Mouse (Mus musculus) embryonic stem cell, embryonic (primary cell): ENCODE measurements around the gene Trappc6a.

Source experiments
- CTCF ChIA-PET, 4 experiments: fragments of 300-600 bp in 2 of 4; fragments of 350-600 bp in 2 of 4; sonication (Branson Sonifier 250); formaldehyde crosslinking; loops; one replicate each; lab custom pipeline; 2022; ENCODE audit warnings: inconsistent platforms in 2 of 4; lab: Charles Lee
- POLR2A ChIA-PET, 4 experiments: fragments of 300-600 bp in 2 of 4; fragments of 350-600 bp in 2 of 4; sonication (Branson Sonifier 250); formaldehyde crosslinking; loops; one replicate each; lab custom pipeline; 2022; ENCODE audit warnings: antibody characterized with exemption in 4 of 4, inconsistent platforms in 1 of 4; lab: Charles Lee

The Trappc6a gene

GRCm38 (mm10) chr7:19531077-19531476, 22.9 kb downstream of the Trappc6a start:
- ChIA-PET POLR2A (interaction anchor here in 3 of 4 experiments (0.6 to 6.0 kb wide), 34 partner anchors 8 to 185 kb away, joined by 3 to 43 read pairs (median 4); partner anchors contain the start of genes Nkpd1 (in 2 of the 3), Ppp1r37 (in 2 of the 3), Apoc1 (in 1 of the 3) and Apoe (in 1 of the 3)), CTCF (interaction anchor here (0.6 to 2.6 kb wide), 31 partner anchors 8 to 477 kb away, joined by 3 to 14 read pairs (median 4); partner anchors contain the start of genes Nkpd1 (in 3 of the 4) and Rsph6a (in 1 of the 4))

GRCm38 (mm10) chr7:19532240-19532639, 24.0 kb downstream of the Trappc6a start:
- ChIA-PET CTCF (interaction anchor here in 2 of 4 experiments (1.0 to 2.3 kb wide), 5 partner anchors 12 to 127 kb away, joined by 3 to 5 read pairs (median 4); partner anchors contain the start of genes Ckm (in 1 of the 2) and Nkpd1 (in 1 of the 2)), POLR2A (interaction anchor here in 3 of 4 experiments (0.6 to 6.0 kb wide), 12 partner anchors 14 to 107 kb away, joined by 3 to 43 read pairs (median 4); partner anchors contain the start of gene Nkpd1 (in 2 of the 3))

- ChIA-PET CTCF (interaction anchor here in 1 of 4 experiments (1.0 to 1.4 kb wide), 2 partner anchors 10 to 55 kb away, joined by 3 read pairs; no protein-coding TSS in a partner anchor), POLR2A (interaction anchor here in 1 of 4 experiments (0.9 kb wide), 1 partner anchor 68 kb away, joined by 3 read pairs; no protein-coding TSS in a partner anchor)
Measured at GRCm38 (mm10) chr7:19534676-19535075, 26.5 kb downstream of the Trappc6a start.

- CTCF ChIA-PET, result interaction anchor here in 3 of 4 experiments (0.7 to 3.0 kb wide), 3 partner anchors 10 to 48 kb away, joined by 3 to 12 read pairs (median 4); no protein-coding TSS in a partner anchor
- POLR2A ChIA-PET, result interaction anchor here in 1 of 4 experiments (0.7 to 1.6 kb wide), 2 partner anchors 19 to 81 kb away, joined by 3 to 4 read pairs; no protein-coding TSS in a partner anchor
Measured at GRCm38 (mm10) chr7:19540771-19541566, 32.8 kb downstream of the Trappc6a start.

- ChIA-PET CTCF (interaction anchor here in 3 of 4 experiments (0.7 to 3.0 kb wide), 3 partner anchors 11 to 47 kb away, joined by 3 to 12 read pairs (median 4); no protein-coding TSS in a partner anchor), POLR2A (interaction anchor here in 2 of 4 experiments (0.6 to 1.6 kb wide), 3 partner anchors 18 to 80 kb away, joined by 3 to 4 read pairs (median 3); no protein-coding TSS in a partner anchor)
Measured at GRCm38 (mm10) chr7:19541681-19542154, 33.5 kb downstream of the Trappc6a start.

GRCm38 (mm10) chr7:19542155-19542691, 34.0 kb downstream of the Trappc6a start:
- POLR2A ChIA-PET, result interaction anchor here in 2 of 4 experiments (0.6 to 1.6 kb wide), 4 partner anchors 11 to 62 kb away, joined by 3 to 4 read pairs (median 4); partner anchors contain the start of gene Clasrp (in 1 of the 2)
- CTCF ChIA-PET, result interaction anchor here in 2 of 4 experiments (1.1 to 3.0 kb wide), 4 partner anchors 11 to 247 kb away, joined by 3 to 12 read pairs (median 4); no protein-coding TSS in a partner anchor

DNA sequence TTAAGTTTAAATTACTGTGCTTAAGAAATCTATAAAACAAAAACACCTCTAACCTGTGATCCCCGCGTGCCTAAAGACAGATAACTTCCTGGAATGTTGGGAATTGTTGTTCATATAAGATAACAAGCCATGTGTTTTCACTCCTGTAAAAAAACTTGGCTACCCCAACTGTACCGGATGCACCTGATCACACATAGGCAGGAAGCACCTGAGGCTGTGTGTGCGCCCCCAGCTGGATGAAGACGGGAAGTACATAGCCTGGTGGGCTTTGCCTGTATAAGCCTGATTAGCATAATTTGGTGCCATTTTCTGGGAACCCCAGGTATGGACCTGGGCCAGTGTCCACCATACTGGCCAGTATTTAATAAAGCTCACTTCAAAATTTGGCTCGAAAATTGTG, 35.4 kb downstream of the Trappc6a start:
- ChIA-PET CTCF (interaction anchor here (0.6 to 2.7 kb wide), 15 partner anchors 9 to 307 kb away, joined by 3 to 10 read pairs (median 3); no protein-coding TSS in a partner anchor), POLR2A (interaction anchor here in 2 of 4 experiments (1.0 to 1.8 kb wide), 10 partner anchors 13 to 137 kb away, joined by 3 to 10 read pairs (median 4); partner anchors contain the start of gene Nkpd1 (in 1 of the 2))

- ChIA-PET CTCF (interaction anchor here (0.7 to 2.7 kb wide), 4 partner anchors 8 to 135 kb away, joined by 3 to 10 read pairs (median 4); partner anchors contain the start of gene Nkpd1 (in 1 of the 4)), POLR2A (interaction anchor here in 1 of 4 experiments (0.5 to 1.3 kb wide), 6 partner anchors 9 to 241 kb away, joined by 3 to 4 read pairs (median 3); no protein-coding TSS in a partner anchor)
Measured at GRCm38 (mm10) chr7:19546007-19546406, 37.8 kb downstream of the Trappc6a start.

DNA sequence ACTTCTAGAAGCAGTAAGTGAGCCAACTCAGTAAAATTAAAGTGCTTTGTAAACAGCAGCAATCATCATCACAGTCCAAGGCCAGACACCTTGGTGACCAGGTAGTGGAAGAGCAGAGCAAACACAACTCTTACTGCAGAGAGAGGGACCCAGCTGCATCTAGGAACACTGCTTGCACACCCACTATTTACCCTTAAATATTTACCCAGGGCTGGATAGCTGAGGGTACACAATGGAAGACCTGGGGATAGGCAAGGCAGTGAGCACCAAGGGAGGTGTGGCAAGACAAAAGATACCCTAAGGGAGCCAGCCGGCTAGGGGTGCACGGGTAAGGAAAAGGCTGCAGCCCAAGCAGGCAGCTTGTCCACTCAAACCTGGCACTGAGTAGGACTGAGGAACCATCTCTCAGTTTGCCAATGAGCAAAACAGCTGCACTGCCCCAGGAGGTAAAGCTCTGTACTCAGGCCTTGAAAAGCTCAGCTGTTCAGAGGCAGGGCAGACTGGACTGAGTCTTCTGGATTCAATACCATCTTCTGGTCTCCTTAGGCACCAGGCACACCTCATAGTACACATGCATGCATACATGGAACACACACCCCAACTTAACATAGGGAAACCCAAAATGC, 39.3 kb downstream of the Trappc6a start:
- ChIA-PET CTCF (no interaction called here), POLR2A (interaction anchor here in 2 of 4 experiments (0.8 to 1.6 kb wide), 2 partner anchors 8 to 12 kb away, joined by 3 to 7 read pairs; no protein-coding TSS in a partner anchor)

DNA sequence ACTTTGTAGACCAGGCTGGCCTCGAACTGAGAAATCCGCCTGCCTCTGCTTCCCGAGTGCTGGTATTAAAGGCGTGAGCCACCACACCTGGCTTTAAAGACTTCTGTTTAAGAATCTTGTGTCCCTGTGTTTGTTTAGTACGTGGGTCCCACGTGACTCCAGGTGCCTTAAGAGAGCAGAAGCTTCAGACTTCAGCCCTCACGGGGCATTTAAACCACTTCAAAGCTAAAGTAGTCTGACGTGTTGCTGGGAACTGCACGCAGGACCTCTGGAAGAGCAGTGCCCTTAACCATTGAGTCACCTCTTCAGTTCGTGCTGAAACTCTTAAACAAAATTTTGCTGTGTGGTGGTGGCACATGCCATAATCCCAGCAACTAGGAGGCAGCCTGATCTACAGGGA, 41.2 kb downstream of the Trappc6a start:
- CTCF ChIA-PET, result interaction anchor here in 1 of 4 experiments (1.0 to 1.1 kb wide), 2 partner anchors 9 to 46 kb away, joined by 3 read pairs; no protein-coding TSS in a partner anchor
- POLR2A ChIA-PET, result interaction anchor here in 2 of 4 experiments (1.0 to 2.0 kb wide), 5 partner anchors 10 to 26 kb away, joined by 3 to 11 read pairs (median 4); partner anchors contain the start of gene Ppp1r37 (in 2 of the 2)

DNA sequence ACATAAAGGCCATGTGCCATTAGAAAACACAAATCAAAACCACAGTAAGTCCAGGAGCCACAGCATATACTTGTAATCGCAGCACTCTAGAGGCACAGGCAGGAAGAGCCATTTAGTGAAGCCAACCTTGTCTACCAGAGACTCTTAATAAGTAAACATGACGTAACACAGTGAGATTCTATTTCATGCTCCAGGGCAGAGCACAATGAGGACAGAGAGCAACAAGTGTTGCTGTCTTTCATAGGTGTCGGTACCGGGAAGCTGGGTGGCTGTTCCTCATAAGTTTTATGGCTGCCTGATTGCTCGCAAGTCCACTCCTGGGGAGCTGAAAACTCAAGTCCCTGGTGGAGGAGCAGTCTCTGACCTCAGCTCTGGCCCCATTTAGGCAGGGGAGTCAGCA, 43.4 kb downstream of the Trappc6a start:
- ChIA-PET CTCF (no interaction called here), POLR2A (interaction anchor here in 1 of 4 experiments (1.0 kb wide), 1 partner anchor 21 kb away, joined by 5 read pairs; no protein-coding TSS in a partner anchor)

DNA sequence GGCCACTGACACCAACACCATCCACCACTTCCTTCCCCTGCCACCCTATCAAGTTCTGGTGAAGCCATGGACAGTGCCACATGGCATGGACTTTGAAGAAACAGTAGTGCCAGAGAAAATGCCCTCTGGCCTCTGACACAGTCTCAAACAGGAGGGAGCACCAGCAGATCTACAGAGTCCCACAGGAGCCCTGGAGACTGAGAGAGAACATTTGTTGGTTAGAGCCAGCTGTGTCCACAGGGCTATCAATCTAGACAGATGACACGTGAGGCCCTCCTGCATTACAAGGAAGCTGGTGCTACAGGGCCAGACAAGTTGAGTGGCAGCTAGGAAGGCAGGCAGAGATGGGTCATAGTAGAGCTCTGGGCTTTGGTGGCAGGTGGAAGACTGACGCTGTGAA, 44.2 kb downstream of the Trappc6a start:
- POLR2A ChIA-PET, result interaction anchor here in 1 of 4 experiments (1.0 to 1.2 kb wide), 2 partner anchors 21 to 115 kb away, joined by 3 to 5 read pairs; no protein-coding TSS in a partner anchor

DNA sequence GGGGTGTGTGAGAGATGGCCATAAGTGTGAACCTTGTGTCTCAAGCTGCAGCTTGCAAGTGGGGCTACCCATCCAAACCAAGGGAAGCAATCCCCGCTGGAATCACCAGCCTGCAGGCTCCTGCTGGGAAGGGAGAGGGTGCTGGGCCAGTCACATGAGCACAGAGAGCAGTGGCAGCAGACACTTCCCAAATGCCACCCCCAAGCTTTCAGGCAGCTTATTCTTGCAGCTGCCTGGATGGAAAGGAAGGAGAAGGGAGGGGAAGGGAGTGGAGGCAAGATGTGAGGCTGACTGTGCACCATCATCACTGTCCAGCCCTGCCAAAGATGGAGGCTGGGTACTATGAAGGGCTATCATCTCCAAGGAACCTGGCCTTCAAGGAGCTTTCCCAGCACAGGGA, 46.0 kb downstream of the Trappc6a start:
- POLR2A ChIA-PET, result interaction anchor here in 1 of 4 experiments (1.0 to 1.6 kb wide), 4 partner anchors 18 to 39 kb away, joined by 3 to 5 read pairs (median 3); no protein-coding TSS in a partner anchor

More for the DNA sequence above, 44.2 kb downstream of the Trappc6a start:
- CTCF ChIA-PET, result no interaction called here

DNA sequence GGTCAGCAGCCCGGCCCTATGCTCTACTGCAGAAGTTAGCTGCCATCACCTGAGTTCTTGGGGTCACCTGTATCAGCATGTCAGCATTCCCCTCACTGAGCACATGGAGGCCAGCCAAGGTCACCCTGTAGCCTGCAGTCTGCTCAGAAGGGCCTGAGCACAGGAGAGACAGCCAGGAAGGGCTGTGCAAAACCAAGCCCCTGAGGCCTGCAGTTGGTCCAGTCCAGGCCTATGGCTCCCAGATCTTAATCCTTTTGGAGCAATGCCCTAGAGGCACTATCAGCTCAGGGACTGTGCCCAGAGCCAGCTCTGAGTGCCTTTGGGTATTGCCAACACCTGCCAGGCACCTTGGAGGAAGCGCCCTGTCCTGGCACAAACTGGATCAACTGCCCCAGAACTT, 48.9 kb downstream of the Trappc6a start:
- ChIA-PET CTCF (interaction anchor here in 2 of 4 experiments (0.7 to 1.7 kb wide), 5 partner anchors 26 to 135 kb away, joined by 3 to 10 read pairs (median 4); partner anchors contain the start of gene Nkpd1 (in 1 of the 2)), POLR2A (interaction anchor here in 3 of 4 experiments (0.7 to 1.5 kb wide), 3 partner anchors 19 to 210 kb away, joined by 4 to 9 read pairs (median 5); no protein-coding TSS in a partner anchor)

More for the DNA sequence above, 46.0 kb downstream of the Trappc6a start:
- CTCF ChIA-PET, result interaction anchor here in 2 of 4 experiments (0.5 to 1.1 kb wide), 3 partner anchors 9 to 38 kb away, joined by 3 to 7 read pairs (median 4); partner anchors contain the start of gene Nkpd1 (in 1 of the 2)

GRCm38 (mm10) chr7:19557982-19558900, 50.0 kb downstream of the Trappc6a start:
- ChIA-PET CTCF (interaction anchor here (0.6 to 2.4 kb wide), 17 partner anchors 9 to 153 kb away, joined by 3 to 12 read pairs (median 3); partner anchors contain the start of gene Nkpd1 (in 1 of the 4)), POLR2A (interaction anchor here (0.7 to 5.8 kb wide), 11 partner anchors 9 to 209 kb away, joined by 3 to 50 read pairs (median 4); no protein-coding TSS in a partner anchor)
